Mouse (Mus musculus): ENCODE data around the gene Pgpep1l. TPM values are rescaled to one million over a fixed set of nuclear protein-coding genes. Genes with fewer than 3 reads are reported as not detected.
A peak's percentile ranks its signal among the peaks of the same experiment; 100 is the strongest.

The Pgpep1l gene
- polyA plus RNA-seq, 1 experiment from 2014 or later, result not detected

GRCm38 (mm10) chr7:68210417-68210816 is 53.6 kb downstream of the Pgpep1l start:
- Histone ChIP-seq H3K36me3 (ENCODE audit: insufficient read depth, low read length) (peaks cover 65% of the 10 kb centered on the region), H3K4me2 (replicated peaks; ENCODE audit: low read depth, low read length) (no peak overlapping the region), H3K4me1 (ENCODE audit: insufficient read depth, low read length) (no peaks in the 10 kb centered on the region), H3K27me3 (ENCODE audit: insufficient read depth, low read length) (no peaks in the 10 kb centered on the region), H3K9ac (replicated peaks; ENCODE audit: low read length) (no peak overlapping the region), H3K27ac (ENCODE audit: low read length) (no peak overlapping the region), H3K9me3 (ENCODE audit: low read length) (no peaks in the 10 kb centered on the region), H3K4me3 (ENCODE audit: low read length) (no peak overlapping the region)
- 74% methylated on average over 4 of the region's 4 CpGs for WGBS
- no peak for ATAC-seq (ENCODE audit: low FRiP score, low TSS enrichment)

- H3K36me3 ChIP-seq (ENCODE audit: insufficient read depth, low read length), result peaks cover 65% of the 10 kb centered on the region
Measured at GRCm38 (mm10) chr7:68209039-68209438, 55.0 kb downstream of the Pgpep1l start.

GRCm38 (mm10) chr7:68205776-68206427 is 58.1 kb downstream of the Pgpep1l start:
- H3K9me3 ChIP-seq (ENCODE audit: low read length), result no peaks in the 10 kb centered on the region
- H3K36me3 ChIP-seq (ENCODE audit: insufficient read depth, low read length), result peaks cover 65% of the 10 kb centered on the region
- no peak for ATAC-seq (ENCODE audit: low FRiP score, low TSS enrichment)
- no peak overlapping the region for H3K4me2 ChIP-seq (replicated peaks; ENCODE audit: low read depth, low read length)
- H3K9ac ChIP-seq (replicated peaks; ENCODE audit: low read length), result no peak overlapping the region
- no peak overlapping the region for H3K27ac ChIP-seq (ENCODE audit: low read length)
- H3K4me1 ChIP-seq (ENCODE audit: insufficient read depth, low read length), result no peaks in the 10 kb centered on the region
- H3K4me3 ChIP-seq (ENCODE audit: low read length), result no peak overlapping the region
- WGBS, result 90% methylated on average over 8 of the region's 8 CpGs
- no peaks in the 10 kb centered on the region for H3K27me3 ChIP-seq (ENCODE audit: insufficient read depth, low read length)

More at GRCm38 (mm10) chr7:68209039-68209438, 55.0 kb downstream of the Pgpep1l start:
- Histone ChIP-seq H3K4me1 (ENCODE audit: insufficient read depth, low read length) (no peaks in the 10 kb centered on the region), H3K27me3 (ENCODE audit: insufficient read depth, low read length) (no peaks in the 10 kb centered on the region), H3K4me3 (ENCODE audit: low read length) (no peak overlapping the region), H3K9ac (replicated peaks; ENCODE audit: low read length) (no peak overlapping the region), H3K27ac (ENCODE audit: low read length) (no peak overlapping the region), H3K9me3 (ENCODE audit: low read length) (no peaks in the 10 kb centered on the region), H3K4me2 (replicated peaks; ENCODE audit: low read depth, low read length) (no peak overlapping the region)
- no peak for ATAC-seq (ENCODE audit: low FRiP score, low TSS enrichment)
- 91% methylated on average over 6 of the region's 6 CpGs for WGBS

GRCm38 (mm10) chr7:68199609-68200008 is 64.4 kb downstream of the Pgpep1l start:
- Histone ChIP-seq H3K4me1 (ENCODE audit: insufficient read depth, low read length) (no peaks in the 10 kb centered on the region), H3K9ac (replicated peaks; ENCODE audit: low read length) (no peak overlapping the region), H3K4me3 (ENCODE audit: low read length) (no peak overlapping the region), H3K4me2 (replicated peaks; ENCODE audit: low read depth, low read length) (no peak overlapping the region), H3K9me3 (ENCODE audit: low read length) (no peaks in the 10 kb centered on the region), H3K27me3 (ENCODE audit: insufficient read depth, low read length) (no peaks in the 10 kb centered on the region), H3K27ac (ENCODE audit: low read length) (no peak overlapping the region), H3K36me3 (ENCODE audit: insufficient read depth, low read length) (peaks cover 52% of the 10 kb centered on the region)
- no peak for ATAC-seq (ENCODE audit: low FRiP score, low TSS enrichment)
- 97% methylated on average over 7 of the region's 7 CpGs for WGBS

- no peak overlapping the region for H3K9ac ChIP-seq (replicated peaks; ENCODE audit: low read length)
- H3K27me3 ChIP-seq (ENCODE audit: insufficient read depth, low read length), result no peaks in the 10 kb centered on the region
- ATAC-seq (ENCODE audit: low FRiP score, low TSS enrichment), result 0 out of 2 replicates have a peak, but pooled peaks have one; percentile 39
- H3K4me2 ChIP-seq (replicated peaks; ENCODE audit: low read depth, low read length), result no peak overlapping the region
- no peak overlapping the region for H3K4me3 ChIP-seq (ENCODE audit: low read length)
- no peak overlapping the region for H3K27ac ChIP-seq (ENCODE audit: low read length)
- H3K36me3 ChIP-seq (ENCODE audit: insufficient read depth, low read length), result peaks cover 58% of the 10 kb centered on the region
- no peaks in the 10 kb centered on the region for H3K4me1 ChIP-seq (ENCODE audit: insufficient read depth, low read length)
- WGBS, result 81% methylated on average over 15 of the region's 15 CpGs
- no peaks in the 10 kb centered on the region for H3K9me3 ChIP-seq (ENCODE audit: low read length)
Measured at GRCm38 (mm10) chr7:68193958-68194695, 69.9 kb downstream of the Pgpep1l start.

- ATAC-seq (ENCODE audit: low FRiP score, low TSS enrichment), result no peak
- Histone ChIP-seq H3K4me2 (replicated peaks; ENCODE audit: low read depth, low read length) (no peak overlapping the region), H3K27me3 (ENCODE audit: insufficient read depth, low read length) (no peaks in the 10 kb centered on the region), H3K27ac (ENCODE audit: low read length) (no peak overlapping the region), H3K9ac (replicated peaks; ENCODE audit: low read length) (no peak overlapping the region), H3K36me3 (ENCODE audit: insufficient read depth, low read length) (peaks cover 63% of the 10 kb centered on the region), H3K4me3 (ENCODE audit: low read length) (no peak overlapping the region), H3K9me3 (ENCODE audit: low read length) (no peaks in the 10 kb centered on the region), H3K4me1 (ENCODE audit: insufficient read depth, low read length) (no peaks in the 10 kb centered on the region)
- 95% methylated on average over 13 of the region's 13 CpGs for WGBS
Measured at GRCm38 (mm10) chr7:68189691-68190456, 74.2 kb downstream of the Pgpep1l start.

GRCm38 (mm10) chr7:68189211-68189610 is 74.8 kb downstream of the Pgpep1l start:
- Histone ChIP-seq H3K9me3 (ENCODE audit: low read length) (no peaks in the 10 kb centered on the region), H3K9ac (replicated peaks; ENCODE audit: low read length) (no peak overlapping the region), H3K4me3 (ENCODE audit: low read length) (no peak overlapping the region), H3K36me3 (ENCODE audit: insufficient read depth, low read length) (peaks cover 64% of the 10 kb centered on the region), H3K27me3 (ENCODE audit: insufficient read depth, low read length) (no peaks in the 10 kb centered on the region), H3K4me1 (ENCODE audit: insufficient read depth, low read length) (no peaks in the 10 kb centered on the region), H3K27ac (ENCODE audit: low read length) (no peak overlapping the region), H3K4me2 (replicated peaks; ENCODE audit: low read depth, low read length) (no peak overlapping the region)
- no peak for ATAC-seq (ENCODE audit: low FRiP score, low TSS enrichment)
- 85% methylated on average over 6 of the region's 6 CpGs for WGBS

Other genes with a start within 250 kb of the Pgpep1l start
- 1.1 and 1.5 TPM in 2 replicates for gene Fam169b, start 9.6 kb upstream of the Pgpep1l start, polyA plus RNA-seq (2015; fragmentation: Nextera tagmentation; extraction: Ambion mirVana)